Mouse (Mus musculus) layer of hippocampus, adult 18-20 months (tissue): ENCODE results near the gene Cd40. TPM values are rescaled to one million over a fixed set of nuclear protein-coding genes. Genes with fewer than 3 reads are reported as not detected.

ENCODE experiments used
- DNase-seq, 2 experiments: peaks; one replicate each; pipeline ENCODE4 v3.0.0; 2022; ENCODE audit warnings: low spot score in 2 of 2
- total RNA-seq, 2 experiments: library from RNA; stranded (reverse); gene quantifications; 2 replicates each; pipeline ENCODE4 v1.2.3; 2021

Gene Cd40
- total RNA-seq, 2 experiments from 2014 or later = 0.10 to 0.28 TPM

- no peak for DNase-seq
These were observed 1.1 kb downstream of the Cd40 start for GRCm38 (mm10) chr2:165056377-165057085.

DNA sequence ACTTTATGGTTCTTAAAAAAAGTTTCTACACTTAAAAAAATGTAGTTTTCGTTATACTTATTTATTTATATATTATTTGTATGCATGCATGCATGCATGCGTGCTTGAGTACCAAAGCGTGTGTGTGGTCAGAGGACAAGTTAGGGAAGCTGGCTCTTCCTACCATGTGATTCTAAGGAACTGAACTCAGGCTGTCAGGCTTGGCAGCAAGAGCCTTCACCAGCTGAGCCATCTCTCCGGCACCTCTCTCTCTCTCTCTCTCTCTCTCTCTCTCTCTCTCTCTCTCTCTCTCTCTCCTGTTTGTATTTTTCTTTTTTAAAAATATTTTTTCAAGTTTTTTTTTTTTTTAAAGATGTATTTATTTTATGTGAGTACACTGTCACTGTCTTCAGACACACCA lies 4.5 kb downstream of the Cd40 start:
- DNase-seq = no peak

DNA sequence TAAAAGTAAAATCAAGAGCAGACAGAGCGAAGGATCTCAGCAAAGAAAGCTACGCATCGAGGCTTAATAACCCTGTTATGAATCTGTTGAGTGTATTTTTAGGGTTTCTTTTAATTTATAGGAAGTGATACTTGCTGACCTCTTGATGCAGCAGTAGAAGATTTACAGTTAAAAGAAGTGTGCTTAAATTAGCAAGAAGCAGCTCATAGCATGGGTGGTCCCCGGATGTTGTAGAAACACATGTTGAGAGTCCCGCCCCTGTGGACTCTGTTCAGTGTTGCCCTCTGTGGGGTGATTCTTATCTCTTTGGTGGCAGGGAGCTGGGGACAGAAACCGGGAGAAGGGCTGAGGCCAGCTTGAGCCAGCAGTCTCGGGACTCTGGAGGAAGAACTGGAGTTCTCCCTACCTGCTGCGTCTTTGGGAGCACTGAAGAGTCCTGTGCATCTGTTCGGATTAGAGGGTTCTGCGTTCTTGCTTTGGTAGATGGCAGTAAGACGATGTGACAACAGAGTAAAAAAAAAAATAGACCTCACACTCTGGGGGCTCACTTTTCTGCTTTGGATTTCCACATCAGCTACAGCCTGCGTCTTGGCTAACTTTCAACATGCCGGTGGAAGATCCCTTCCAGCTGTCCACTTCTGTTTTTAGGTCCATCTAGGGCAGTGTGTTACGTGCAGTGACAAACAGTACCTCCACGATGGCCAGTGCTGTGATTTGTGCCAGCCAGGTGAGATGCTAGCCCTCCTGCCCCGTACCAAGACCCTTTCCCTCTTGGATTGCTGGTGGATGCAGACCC lies 6.4 kb downstream of the Cd40 start:
- DNase-seq = no peak

- DNase-seq = peak; percentile 41 to 42
These were observed 9.1 kb downstream of the Cd40 start for GRCm38 (mm10) chr2:165064489-165064888.

DNA sequence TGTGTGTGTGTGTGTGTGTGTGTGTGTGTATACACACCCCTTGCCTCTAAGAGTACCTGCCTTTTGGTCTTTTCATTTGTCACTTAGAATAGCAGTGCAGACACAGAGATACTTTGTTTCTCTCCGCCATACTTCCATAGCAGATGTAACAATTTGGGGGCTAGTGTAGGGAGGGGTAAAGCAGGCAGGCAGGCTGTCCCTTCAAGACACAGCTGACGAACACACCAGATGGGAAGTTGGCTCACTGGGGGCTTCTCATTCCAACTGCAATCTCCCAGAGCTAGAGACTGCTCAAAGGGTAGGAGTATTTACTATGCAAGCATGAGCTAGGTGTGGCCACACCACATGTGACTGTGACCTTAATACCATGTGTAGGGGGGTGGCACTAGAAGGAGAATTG lies 13.4 kb downstream of the Cd40 start:
- peak; percentile 35 to 57 for DNase-seq

GRCm38 (mm10) chr2:165070096-165070816 lies 14.8 kb downstream of the Cd40 start:
- DNase-seq = peak; percentile 45 to 80

- DNase-seq = peak in 1 of 2 experiments; percentile 38
These were observed 18.0 kb downstream of the Cd40 start for GRCm38 (mm10) chr2:165073381-165073781.

DNA sequence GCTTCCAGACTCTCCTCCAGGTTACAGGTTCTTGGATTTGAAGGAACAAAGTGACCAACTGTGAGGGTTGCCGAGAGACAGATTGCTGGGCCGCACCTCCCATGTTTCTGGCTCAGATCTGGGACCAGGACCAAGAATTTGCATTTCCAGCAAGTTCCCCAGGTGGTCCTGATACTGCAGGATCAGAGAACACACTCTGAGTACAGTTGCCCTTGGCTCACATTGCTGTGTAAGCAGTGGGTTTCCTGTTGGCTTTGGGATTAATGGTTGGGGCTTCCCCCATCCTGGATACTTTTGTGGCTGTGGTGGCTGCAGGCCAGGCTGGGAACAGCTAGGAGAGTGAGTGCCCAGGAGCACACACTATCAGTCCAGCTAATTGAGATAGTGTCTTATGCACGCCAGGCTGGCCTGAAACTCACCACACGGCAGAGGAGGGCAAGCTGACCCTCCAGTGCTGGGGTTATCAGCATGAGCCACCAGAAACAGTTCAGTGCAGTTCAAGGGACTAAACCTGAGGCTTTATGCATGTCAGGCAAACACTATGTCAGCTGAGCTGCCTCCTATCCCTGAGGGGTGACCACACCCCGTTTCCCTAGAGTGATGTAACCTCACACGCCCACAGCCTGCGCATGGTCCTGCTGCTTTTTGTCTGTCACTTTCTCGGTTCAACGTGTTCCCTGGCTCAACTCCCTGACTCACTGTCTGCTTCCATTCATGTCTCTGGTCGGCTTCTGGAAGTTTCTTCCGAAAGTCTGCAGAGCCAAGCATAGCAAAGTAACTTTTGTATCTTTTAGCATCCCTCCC lies 18.9 kb downstream of the Cd40 start:
- peak in 1 of 2 experiments; percentile 59 for DNase-seq

DNA sequence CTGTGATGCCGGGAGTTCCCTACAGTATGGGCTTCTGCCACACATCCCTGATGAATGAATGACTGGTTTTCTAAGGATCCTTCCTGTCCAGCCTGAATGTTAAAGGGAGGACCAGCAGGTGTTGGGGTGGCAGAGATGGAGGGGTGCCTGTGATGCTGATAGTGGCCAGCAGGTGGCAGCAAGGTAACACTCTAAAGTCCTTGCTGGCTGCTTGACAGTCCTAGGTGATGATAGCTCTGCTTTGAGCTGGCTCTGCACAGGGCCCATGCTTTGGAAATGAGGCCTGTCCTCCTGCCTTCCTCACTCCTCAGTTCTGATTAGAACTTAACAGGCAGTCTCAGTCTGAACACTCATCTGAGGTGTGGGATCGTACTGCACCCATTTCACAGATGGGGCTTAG lies 19.5 kb downstream of the Cd40 start:
- peak; percentile 75 to 94 for DNase-seq

DNA sequence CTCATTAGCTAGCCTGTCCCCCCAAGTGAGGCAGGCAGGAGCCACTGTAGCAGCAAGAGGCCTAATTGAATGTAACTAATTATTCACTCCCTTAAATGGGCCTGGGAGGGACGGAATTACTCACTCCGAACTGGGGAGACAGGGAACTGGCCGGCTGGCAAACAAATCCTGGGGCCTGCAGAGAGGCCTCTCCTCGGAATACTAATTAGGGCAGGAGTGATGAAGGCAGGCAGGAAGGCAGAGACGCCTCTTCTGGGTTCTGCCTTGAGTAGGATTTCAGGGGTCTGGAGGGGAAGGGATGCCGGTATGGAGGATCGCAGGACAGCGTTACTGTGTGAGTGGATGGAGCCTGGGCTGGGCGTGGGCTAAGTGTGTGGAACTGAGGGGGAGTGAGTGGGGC lies 21.6 kb downstream of the Cd40 start:
- DNase-seq = no peak

- DNase-seq = no peak
These were observed 22.6 kb downstream of the Cd40 start for GRCm38 (mm10) chr2:165078045-165078444.

- DNase-seq = no peak
These were observed 23.2 kb downstream of the Cd40 start for GRCm38 (mm10) chr2:165078605-165079004.

- DNase-seq = no peak
These were observed 25.2 kb downstream of the Cd40 start for GRCm38 (mm10) chr2:165080657-165081056.

DNA sequence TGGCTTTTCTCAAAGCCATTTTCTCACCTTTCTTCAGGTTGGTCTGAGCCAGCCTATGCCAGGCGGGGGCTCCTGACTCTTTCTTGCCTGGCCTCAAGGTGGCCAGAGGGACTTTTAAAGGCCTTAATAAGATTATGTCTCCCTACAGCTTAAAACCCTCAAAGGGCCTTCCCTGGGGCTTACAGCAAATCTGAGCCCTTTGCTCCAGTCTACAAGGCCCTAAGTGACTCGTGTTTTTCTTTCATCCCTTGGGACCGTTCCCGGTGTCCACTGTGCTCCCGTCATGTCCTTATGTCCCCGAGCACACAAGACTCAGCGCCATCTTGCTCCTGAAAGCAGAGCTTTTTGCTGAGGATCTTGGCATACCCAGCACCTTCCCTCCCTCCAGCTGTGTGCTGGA lies 25.8 kb downstream of the Cd40 start:
- no peak for DNase-seq

DNA sequence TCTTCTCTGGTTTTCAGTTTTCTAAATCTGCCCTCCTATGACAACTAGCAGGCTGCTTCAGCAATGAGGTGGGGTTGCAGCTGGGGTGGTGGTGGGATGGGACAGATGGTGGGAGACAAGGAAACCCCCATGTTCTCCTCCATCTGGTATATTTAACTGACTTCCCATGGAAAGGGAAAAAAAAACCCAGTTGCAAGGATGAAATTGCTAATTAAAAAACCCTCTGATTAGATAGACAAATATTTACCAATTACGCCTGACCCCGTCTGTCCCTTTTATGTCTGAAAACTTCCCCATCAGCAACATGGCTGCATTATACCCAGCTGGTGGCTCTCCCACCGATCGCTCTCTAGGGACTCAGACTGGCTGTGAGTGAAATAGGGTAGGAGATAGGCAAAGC lies 31.2 kb downstream of the Cd40 start:
- DNase-seq = peak in 1 of 2 experiments; percentile 62

- DNase-seq = no peak
These were observed 34.0 kb downstream of the Cd40 start for GRCm38 (mm10) chr2:165089470-165089869.

DNA sequence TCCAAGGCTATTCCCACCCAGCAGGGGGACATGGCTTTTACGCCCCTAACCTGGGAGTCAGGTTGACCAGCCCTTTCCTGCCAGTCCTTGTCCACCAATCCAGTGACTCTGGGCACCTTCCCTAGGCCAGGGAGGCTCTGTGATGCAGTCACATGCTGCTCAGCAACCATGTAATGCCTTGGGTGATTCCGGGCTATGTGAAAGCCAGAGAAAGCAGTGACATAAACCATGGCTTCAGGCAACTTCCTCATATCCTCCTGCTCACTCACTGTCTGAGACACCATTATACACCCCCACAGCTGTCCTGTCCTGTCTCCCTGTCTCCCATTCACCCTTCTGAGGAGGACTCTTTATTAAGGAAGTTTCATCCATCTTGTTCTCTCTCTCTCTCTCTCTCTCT lies 35.2 kb downstream of the Cd40 start, which contains the start of gene 1700025C18Rik:
1700025C18Rik (minus strand) TSS at position 101 of the 400 bp plus-strand sequence.
- DNase-seq = no peak

- DNase-seq = no peak
These were observed 36.1 kb downstream of the Cd40 start for GRCm38 (mm10) chr2:165091433-165091965.

DNA sequence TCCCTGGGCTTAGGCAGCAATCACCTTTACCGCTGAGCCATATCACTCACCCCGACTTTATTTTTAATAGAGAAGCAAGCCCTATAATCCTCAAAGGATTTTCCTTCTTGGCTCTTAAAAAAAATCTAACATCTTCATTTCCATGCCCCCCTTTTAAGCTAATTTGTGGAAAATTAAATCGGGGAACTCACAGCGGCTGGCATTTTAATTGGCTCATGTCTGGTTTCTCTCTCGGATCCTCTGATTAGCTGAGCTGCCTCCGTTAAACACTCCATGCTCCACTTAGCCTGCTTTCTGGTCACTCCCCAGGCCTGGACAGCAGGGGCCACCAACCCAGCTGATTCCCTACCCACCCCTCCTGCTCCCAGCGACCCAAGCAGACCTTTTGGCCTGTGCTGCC lies 37.0 kb downstream of the Cd40 start:
- DNase-seq = no peak

DNA sequence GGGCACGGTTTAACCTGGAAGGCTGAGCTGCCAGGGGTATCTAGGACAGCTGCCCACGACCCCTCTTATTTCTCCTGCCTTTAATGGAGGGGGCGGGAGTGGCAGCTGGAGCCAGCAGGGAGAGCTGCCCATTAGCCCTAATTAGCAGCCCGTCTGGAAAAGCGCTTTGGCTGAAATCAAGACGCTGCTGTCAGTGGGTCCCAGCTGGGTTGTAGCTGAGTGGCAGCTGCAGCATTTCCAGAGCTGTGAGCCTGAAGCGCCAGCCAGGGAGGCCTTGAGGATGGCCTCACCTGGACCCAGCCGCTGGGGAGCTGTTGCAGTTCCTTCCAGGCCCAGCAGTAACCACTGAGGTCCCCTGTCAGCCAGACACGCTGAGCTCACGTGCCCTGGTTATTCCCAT lies 40.9 kb downstream of the Cd40 start:
- no peak for DNase-seq

- DNase-seq = no peak
These were observed 43.4 kb downstream of the Cd40 start for GRCm38 (mm10) chr2:165098861-165099260.
